Mouse (Mus musculus) midbrain, postnatal 0 days (tissue): ENCODE measurements around the gene R3hdm1. TPM values are rescaled to one million over a fixed set of nuclear protein-coding genes. Genes with fewer than 3 reads are reported as not detected.

Experiments
- ATAC-seq: fragments of 200-750 bp; cut with Nextera tagmentation; 2 replicates; pipeline ENCODE4 v1.8.0; 2017; ENCODE audit warnings: moderate number of reproducible peaks, mild to moderate bottlenecking, moderate TSS enrichment, moderate library complexity; ENCODE audit not compliant: low FRiP score
- DNase-seq: peaks from one replicate; pipeline ENCODE4 v3.0.0-alpha.2; 2015; ENCODE audit warnings: low spot score
- H3K27ac ChIP-seq: fragments of 300-500 bp; sonication (generic); 2 replicates; pipeline ENCODE4 v1.5.1; 2014; ENCODE audit warnings: low read depth, mild to moderate bottlenecking, low read length, mixed read lengths
- H3K27me3 ChIP-seq: fragments of 300-500 bp; sonication (generic); 2 replicates; pipeline ENCODE4 v1.6.1; 2014; ENCODE audit warnings: low read length, control low read depth, mixed read lengths; ENCODE audit not compliant: insufficient read depth
- H3K36me3 ChIP-seq: fragments of 300-500 bp; sonication (generic); 2 replicates; pipeline ENCODE4 v1.6.1; 2014; ENCODE audit warnings: low read length, control low read depth, mixed read lengths; ENCODE audit not compliant: insufficient read depth
- H3K4me1 ChIP-seq: fragments of 300-500 bp; sonication (generic); 2 replicates; pipeline ENCODE4 v1.6.1; 2014; ENCODE audit warnings: mild to moderate bottlenecking, control low read depth, antibody characterized with exemption, low read length, mixed read lengths; ENCODE audit not compliant: insufficient read depth
- H3K4me2 ChIP-seq: fragments of 300-500 bp; sonication (generic); 2 replicates; pipeline ENCODE4 v1.6.1; 2014; ENCODE audit warnings: low read depth, mild to moderate bottlenecking, low read length, mixed read lengths; ENCODE audit not compliant: poor library complexity, severe bottlenecking
- H3K4me3 ChIP-seq: fragments of 300-500 bp; sonication (generic); 2 replicates; pipeline ENCODE4 v1.5.1; 2014; ENCODE audit warnings: low read depth, mild to moderate bottlenecking, low read length, moderate library complexity
- H3K9ac ChIP-seq: fragments of 300-500 bp; sonication (generic); replicated peaks from 2 replicates; pipeline ENCODE4 v1.6.1; 2014; ENCODE audit warnings: mild to moderate bottlenecking, low read length, moderate library complexity, mixed read lengths; ENCODE audit not compliant: poor library complexity, severe bottlenecking
- H3K9me3 ChIP-seq: fragments of 300-500 bp; sonication (generic); 2 replicates; pipeline ENCODE4 v1.6.1; 2016; ENCODE audit warnings: low read length, control low read depth
- CTCF ChIP-seq: IDR thresholded peaks from 2 replicates; pipeline ENCODE4 v1.5.1; 2016; ENCODE audit warnings: antibody characterized with exemption, mild to moderate bottlenecking
- WGBS: fragments of 180-500 bp; shearing (Covaris S2); extraction: QIAGEN DNeasy Blood & Tissue Kit; methylation state at CpG from one replicate; pipeline ENCODE4 v1.1.7; 2014; 5-methylcytosine and 5-hydroxymethylcytosine counted together
- polyA plus RNA-seq: library from polyadenylated mRNA; unstranded; fragments of >200 nt; fragmentation: Nextera tagmentation; extraction: Ambion mirVana; gene quantifications from 2 replicates; pipeline ENCODE4 v1.2.1, GENCODE M21; 2015
- total RNA-seq: library from RNA; depleted of rRNA; stranded (reverse); fragments of >200 nt; gene quantifications from 2 replicates; pipeline ENCODE4 v1.2.3, GENCODE M21; 2014

Gene R3hdm1
- total and polyA plus RNA-seq, 2 experiments from 2014 or later: 57.1 to 104 TPM

DNA sequence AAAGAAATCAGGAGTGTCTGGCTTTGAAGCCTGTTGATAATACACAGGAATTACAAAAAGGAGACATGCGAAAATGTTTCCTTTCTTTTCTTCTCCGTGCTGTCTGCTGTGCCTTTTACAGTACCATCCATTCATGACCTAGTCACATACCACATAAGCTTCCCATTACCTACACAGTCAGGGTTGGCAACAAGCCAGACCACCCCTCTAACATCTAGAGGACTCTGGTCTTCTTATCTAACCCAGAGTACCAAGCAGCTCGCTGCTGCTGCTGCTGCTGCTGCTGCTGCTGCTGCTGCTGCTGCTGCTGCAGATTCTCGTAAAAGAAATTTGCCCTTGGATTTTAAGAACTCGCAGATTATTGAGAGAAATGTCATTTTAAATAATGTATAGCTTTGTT is 110.2 kb downstream of the R3hdm1 start:
- no peak overlapping the region for H3K9ac ChIP-seq
- WGBS: 82% methylated on average over 5 of the region's 5 CpGs
- no peak overlapping the region for H3K27ac ChIP-seq
- ATAC-seq (no peak), DNase-seq (peak; percentile 17)
- no peak overlapping the region for H3K4me2 ChIP-seq
- H3K27me3 ChIP-seq: no peaks in the 10 kb centered on the region
- H3K36me3 ChIP-seq: peaks cover 15% of the 10 kb centered on the region
- H3K9me3 ChIP-seq: no peaks in the 10 kb centered on the region
- no peak overlapping the region for H3K4me3 ChIP-seq
- TF ChIP-seq CTCF: no peak
- no peaks in the 10 kb centered on the region for H3K4me1 ChIP-seq

DNA sequence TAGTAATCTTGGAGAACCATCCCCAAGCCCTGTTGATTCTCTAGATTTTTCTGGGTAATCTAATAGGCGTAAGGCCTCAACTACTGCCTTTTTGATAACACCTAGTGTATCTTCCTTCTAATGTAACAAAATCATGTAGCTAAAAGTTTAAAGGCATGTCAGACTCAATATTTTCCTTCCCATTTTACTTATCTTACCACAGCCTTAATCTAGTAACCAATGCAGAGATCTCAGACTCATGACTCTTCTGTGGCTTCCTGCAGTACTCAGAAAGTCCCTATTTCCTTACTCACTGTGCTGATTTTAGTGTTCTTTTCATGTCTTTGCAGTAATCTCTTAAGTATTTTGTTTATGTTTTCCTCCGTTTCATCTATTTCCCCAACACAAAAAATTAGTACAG is 118.8 kb downstream of the R3hdm1 start:
- ATAC-seq: no peak
- WGBS: 95% methylated on average over 2 of the region's 2 CpGs
- Histone ChIP-seq H3K27ac (no peak overlapping the region), H3K9me3 (no peaks in the 10 kb centered on the region), H3K4me3 (no peak overlapping the region), H3K27me3 (no peaks in the 10 kb centered on the region), H3K4me2 (no peak overlapping the region), H3K4me1 (no peaks in the 10 kb centered on the region), H3K9ac (no peak overlapping the region), H3K36me3 (peaks cover 24% of the 10 kb centered on the region)
- TF ChIP-seq CTCF: no peak
- DNase-seq: no peak

DNA sequence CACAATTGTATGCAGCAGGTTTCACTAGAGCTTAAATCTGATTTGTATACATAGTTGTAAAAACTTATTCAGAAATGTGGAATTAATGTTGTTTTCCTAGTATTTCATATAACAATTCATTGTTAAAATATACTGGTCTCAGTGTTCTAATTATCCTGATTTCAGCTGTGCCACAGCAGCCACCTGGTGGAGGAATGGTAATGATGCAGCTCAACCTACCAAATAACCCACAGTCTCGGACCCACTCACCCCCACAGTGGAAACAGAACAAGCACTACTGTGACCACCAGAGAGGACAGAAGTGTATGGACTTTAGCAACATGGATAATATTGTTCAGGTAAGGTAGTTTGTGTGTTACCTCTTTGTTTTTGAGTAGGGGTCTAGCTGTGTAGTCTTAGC is 120.2 kb downstream of the R3hdm1 start:
- Histone ChIP-seq H3K4me2 (no peak overlapping the region), H3K4me3 (no peak overlapping the region), H3K4me1 (no peaks in the 10 kb centered on the region), H3K9me3 (no peaks in the 10 kb centered on the region), H3K9ac (no peak overlapping the region), H3K27ac (no peak overlapping the region), H3K27me3 (no peaks in the 10 kb centered on the region), H3K36me3 (peaks cover 24% of the 10 kb centered on the region)
- peak; percentile 76 for TF ChIP-seq CTCF
- WGBS: 71% methylated on average over 1 of the region's 1 CpGs
- DNase-seq (peak; percentile 21), ATAC-seq (no peak)

DNA sequence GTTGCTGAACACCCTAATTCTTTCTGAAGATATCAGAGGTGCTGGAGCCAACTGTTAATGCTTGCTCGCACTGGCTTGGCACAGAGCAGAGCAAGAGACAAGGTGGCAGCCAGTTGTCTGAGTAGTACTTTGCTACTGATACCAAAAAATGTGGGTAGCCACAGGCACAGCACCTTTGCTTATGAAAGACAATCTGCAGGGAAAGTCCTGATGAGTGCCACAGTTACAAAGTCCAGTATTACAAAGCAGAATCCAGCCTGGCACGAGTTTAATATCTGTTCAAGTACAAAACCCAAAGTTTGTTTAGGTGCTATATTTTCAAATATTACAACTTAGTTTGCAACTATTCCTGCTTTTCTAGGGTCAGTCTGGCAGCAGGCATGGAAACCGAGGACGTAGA is 132.1 kb downstream of the R3hdm1 start:
- Histone ChIP-seq H3K9me3 (no peaks in the 10 kb centered on the region), H3K36me3 (peaks cover 40% of the 10 kb centered on the region), H3K4me3 (no peak overlapping the region), H3K27ac (no peak overlapping the region), H3K27me3 (no peaks in the 10 kb centered on the region), H3K4me1 (no peaks in the 10 kb centered on the region), H3K4me2 (no peak overlapping the region), H3K9ac (no peak overlapping the region)
- WGBS: 97% methylated on average over 4 of the region's 4 CpGs
- no peak for TF ChIP-seq CTCF
- ATAC-seq (no peak), DNase-seq (no peak)

DNA sequence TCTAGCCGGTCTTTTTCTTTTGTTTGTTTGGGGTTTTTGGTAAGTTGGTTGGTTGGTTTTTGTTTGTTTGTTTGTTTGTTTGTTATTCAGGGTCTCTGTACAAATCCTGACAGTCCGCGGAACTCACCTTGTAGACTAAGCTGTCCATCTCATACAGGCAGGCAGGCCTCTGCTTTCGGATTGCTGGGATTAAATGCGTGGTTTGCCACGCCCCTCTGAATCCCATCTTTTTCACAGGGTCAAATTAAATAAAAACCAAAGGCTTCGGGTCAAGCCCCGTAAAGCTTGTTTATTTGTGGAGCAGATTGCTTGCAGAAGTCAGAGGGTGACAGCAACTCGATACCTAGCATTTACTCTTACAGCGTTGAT is 140.5 kb downstream of the R3hdm1 start, which contains the start of gene Ubxn4:
Gene Ubxn4, plus strand, starts transcription at position 338 of the 369 bp plus-strand sequence.
- H3K4me3 ChIP-seq: peak within 1 kb of the TSS; percentile 77
- 6% methylated on average over 10 of the region's 10 CpGs for WGBS
- H3K36me3 ChIP-seq: no peaks in the 10 kb centered on the region
- peak within 1 kb of the TSS; percentile 94 for H3K4me2 ChIP-seq
- no peaks in the 10 kb centered on the region for H3K9me3 ChIP-seq
- H3K9ac ChIP-seq: peak within 1 kb of the TSS; percentile 81
- H3K27me3 ChIP-seq: no peaks in the 10 kb centered on the region
- no peak for TF ChIP-seq CTCF
- H3K4me1 ChIP-seq: peaks cover 6% of the 10 kb centered on the region; the same call in 1 of the 2 replicates
- ATAC-seq (peak; percentile 39), DNase-seq (no peak)
- H3K27ac ChIP-seq: peak within 1 kb of the TSS; percentile 92

DNA sequence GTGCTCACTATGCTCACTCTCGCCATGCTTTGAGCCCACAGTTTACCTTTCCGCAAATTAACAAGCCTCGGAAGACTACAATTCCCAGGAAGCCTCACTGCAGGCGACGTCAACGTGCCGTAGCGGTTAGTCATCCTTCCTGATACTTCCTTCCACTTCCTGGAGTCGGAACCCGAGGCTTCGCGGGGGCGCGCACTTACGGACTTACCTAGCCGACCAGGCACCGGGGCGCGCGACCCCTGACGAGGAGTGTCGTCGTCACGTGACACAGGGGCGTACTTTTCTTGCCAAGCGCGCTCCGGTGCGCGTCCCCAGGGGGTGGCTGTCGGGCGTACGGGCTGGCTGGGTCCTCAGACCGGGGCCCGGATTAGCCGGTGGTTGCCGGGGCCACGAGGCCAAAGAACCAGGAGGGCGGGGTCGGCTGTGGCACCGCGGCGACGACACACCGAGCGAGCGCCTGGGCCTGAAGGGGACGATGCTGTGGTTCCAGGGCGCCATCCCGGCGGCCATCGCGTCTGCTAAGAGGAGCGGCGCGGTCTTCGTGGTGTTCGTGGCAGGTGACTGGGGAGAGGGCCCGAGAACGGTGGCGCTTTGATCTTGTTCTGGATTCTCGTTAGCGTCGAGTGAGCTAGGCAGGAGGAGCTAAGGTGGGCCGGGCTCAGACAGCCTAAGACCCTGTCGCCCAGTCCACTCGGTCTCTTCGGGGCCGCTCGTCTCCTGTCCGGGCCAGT is 141.1 kb downstream of the R3hdm1 start:
- Histone ChIP-seq H3K9me3 (no peaks in the 10 kb centered on the region), H3K4me1 (peaks cover 6% of the 10 kb centered on the region; the same call in 1 of the 2 replicates), H3K4me2 (peak overlapping the region; percentile 94), H3K36me3 (no peaks in the 10 kb centered on the region), H3K27me3 (no peaks in the 10 kb centered on the region), H3K9ac (peak overlapping the region; percentile 81), H3K4me3 (peak overlapping the region; percentile 77), H3K27ac (peak overlapping the region; percentile 92)
- ATAC-seq (peak; percentile 96), DNase-seq (peak; percentile 98)
- TF ChIP-seq CTCF: no peak
- 0% methylated on average over 67 of the region's 71 CpGs for WGBS
